Comparison of ENCODE assay signal across 16 mouse cellular contexts in the genomic region with DNA sequence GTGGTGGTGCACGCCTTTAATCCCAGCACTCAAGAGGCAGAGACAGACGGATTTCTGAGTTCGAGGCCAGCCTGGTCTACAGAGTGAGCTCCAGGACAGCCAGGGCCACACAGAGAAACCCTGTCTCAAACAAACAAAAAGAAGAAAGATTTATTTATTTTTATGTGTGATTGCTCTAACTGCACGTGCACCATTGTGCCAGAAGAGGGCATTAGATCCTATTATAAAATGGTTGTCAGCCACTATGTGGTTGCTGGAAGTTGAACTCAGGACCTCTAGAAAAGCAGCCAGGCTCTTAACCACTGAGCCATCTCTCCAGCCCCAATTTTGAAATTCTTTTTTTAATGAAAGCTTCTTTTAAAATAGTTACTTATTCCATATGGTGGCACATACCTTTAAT. TPM values are rescaled to one million over a fixed set of nuclear protein-coding genes. Genes with fewer than 3 reads are reported as not detected.
A peak's percentile ranks its signal among the peaks of the same experiment; 100 is the strongest.
DNase-seq lines count a peak whose midpoint lies in the region; ATAC-seq and TF ChIP-seq lines count a peak whose summit lies in the region.
"Had no signal": no experiment of that assay in that cellular context is flagged by ENCODE, and none has a peak within 500 bp of the region (broad histone marks: within the 10 kb centered on the region; RNA-seq: fewer than 3 reads in every experiment).

No protein-coding gene starts in this region.

- DNase-seq in layer of hippocampus, adult 2 months (ENCODE audit: low spot score in 2 of 2), result no peak
- no peak for DNase-seq in layer of hippocampus, adult 8-10 months (ENCODE audit: low spot score in 2 of 2)
- DNase-seq in 416B (ENCODE audit: low read depth), result peak; percentile 59
- peak; percentile 32 for DNase-seq in CD4-positive helper T cell, adult 2 months (ENCODE audit: low read depth, low spot score)
- DNase-seq in spleen, postnatal 14 days (ENCODE audit: low spot score in 2 of 2), result no peak
- no peak for DNase-seq in adrenal gland, adult 8-10 months
- DNase-seq: cerebellum, adult 18-20 months; gastrocnemius, postnatal 36 days; heart, postnatal 10 days; kidney, adult 18-20 months; left cerebral cortex, postnatal 4 days had no signal

- peak; percentile 48 for ATAC-seq in inflammation-experienced regulatory T-cells, adult 6 months

- no peak overlapping the region for H3K27ac ChIP-seq in layer of hippocampus, adult 2 months
- H3K27ac ChIP-seq: embryonic facial prominence, embryonic 10.5 days; forebrain, embryonic 10.5 days; midbrain, embryonic 12.5 days; neural tube, embryonic 13.5 days had no signal

- peak; percentile 66 for TF ChIP-seq CTCF in layer of hippocampus, adult 2 months (conservative IDR thresholded peaks at IDR 0.05)

- no peak overlapping the region for H3K4me3 ChIP-seq in layer of hippocampus, adult 2 months
- H3K4me3 ChIP-seq: embryonic facial prominence, embryonic 10.5 days; forebrain, embryonic 10.5 days; midbrain, embryonic 12.5 days; neural tube, embryonic 13.5 days had no signal

RNA-seq across cellular contexts. Expression of a gene that starts 15.2 kb away (rescaled TPM):
- 100 to 1,000 TPM; 161 to 162 TPM for total RNA-seq in layer of hippocampus, adult 2 months (2021)
- total RNA-seq in layer of hippocampus, adult 8-10 months (2022), result 100 to 1,000 TPM; 150 to 170 (median 163) TPM
- 100 to 1,000 TPM in 1 of 3 experiments, 10 to 100 TPM in 2; 84.7 to 147 (median 85.4) TPM for polyA plus RNA-seq in inflammation-experienced regulatory T-cells, adult 6 months (2017; shearing (Covaris generic))
- total RNA-seq in adrenal gland, adult 8-10 months (2022), result 100 to 1,000 TPM; 151 to 186 (median 168) TPM

RNA-seq across cellular contexts. Expression of a gene that starts 32.8 kb away (rescaled TPM):
- total RNA-seq in layer of hippocampus, adult 2 months (2021), result 10 to 100 TPM; 34.0 to 36.3 TPM
- total RNA-seq in layer of hippocampus, adult 8-10 months (2022), result 10 to 100 TPM; 33.4 to 37.1 (median 34.7) TPM
- polyA plus RNA-seq in inflammation-experienced regulatory T-cells, adult 6 months (2017; shearing (Covaris generic)), result 10 to 100 TPM in 2 of 3 experiments, 1 to 10 TPM in 1; 9.9 to 15.0 (median 10.6) TPM
- 10 to 100 TPM; 19.4 to 27.5 (median 26.4) TPM for total RNA-seq in adrenal gland, adult 8-10 months (2022)

Comparison
In these comparisons a context has a peak if more than half of its experiments do, and no peak if none do; other contexts are left out.
1. DNase-seq: peak in 416B (single experiment) and CD4-positive helper T cell, adult 2 months (single experiment); none in layer of hippocampus, adult 2 months (0 of 2), layer of hippocampus, adult 8-10 months (0 of 2), spleen, postnatal 14 days (0 of 2) and adrenal gland, adult 8-10 months (single experiment).